Mouse (Mus musculus) stomach, embryonic 14.5 days (tissue): Measurements from ENCODE around the gene Oxct2b. TPM values are rescaled to one million over a fixed set of nuclear protein-coding genes. Genes with fewer than 3 reads are reported as not detected.
A peak's percentile ranks its signal among the peaks of the same experiment; 100 is the strongest.
"Not testable (repeated sequence)": the region's sequence is repeated elsewhere in the genome, so short reads cannot be mapped to it uniquely, and the experiment has no call there.

Source experiments
- ATAC-seq: fragments of 200-750 bp; cut with Nextera tagmentation; 2 replicates; pipeline ENCODE4 v1.8.0; 2017; ENCODE audit warnings: low read depth, moderate TSS enrichment; ENCODE audit not compliant: insufficient number of reproducible peaks, insufficient read depth, low FRiP score
- H3K27ac ChIP-seq: fragments of 300-500 bp; sonication (generic); 2 replicates; pipeline ENCODE4 v1.5.1; 2014; ENCODE audit warnings: mild to moderate bottlenecking, low read length, moderate library complexity, mixed read lengths
- H3K27me3 ChIP-seq: fragments of 300-500 bp; sonication (generic); 2 replicates; pipeline ENCODE4 v1.6.1; 2014; ENCODE audit warnings: low read length, control low read depth, mixed read lengths; ENCODE audit not compliant: control insufficient read depth, insufficient read depth
- H3K36me3 ChIP-seq: fragments of 300-500 bp; sonication (generic); 2 replicates; pipeline ENCODE4 v1.6.1; 2014; ENCODE audit warnings: mild to moderate bottlenecking, control low read depth, low read length, moderate library complexity, mixed read lengths; ENCODE audit not compliant: control insufficient read depth, insufficient read depth
- H3K4me1 ChIP-seq: fragments of 300-500 bp; sonication (generic); 2 replicates; pipeline ENCODE4 v1.6.1; 2014; ENCODE audit warnings: low read length, control low read depth, mixed read lengths; ENCODE audit not compliant: control insufficient read depth, insufficient read depth
- H3K4me2 ChIP-seq: fragments of 300-500 bp; sonication (generic); replicated peaks from 2 replicates; pipeline ENCODE4 v1.6.1; 2014; ENCODE audit warnings: low read depth, low read length, control low read depth
- H3K4me3 ChIP-seq: fragments of 300-500 bp; sonication (generic); 2 replicates; pipeline ENCODE4 v1.5.1; 2014; ENCODE audit warnings: low read depth, low read length, control low read depth
- H3K9ac ChIP-seq: fragments of 300-500 bp; sonication (generic); replicated peaks from 2 replicates; pipeline ENCODE4 v1.6.1; 2014; ENCODE audit warnings: low read depth, mild to moderate bottlenecking, control low read depth, low read length, moderate library complexity, mixed read lengths
- H3K9me3 ChIP-seq: fragments of 300-500 bp; sonication (generic); 2 replicates; pipeline ENCODE4 v1.6.1; 2016; ENCODE audit warnings: low read depth, low read length, control low read depth; ENCODE audit not compliant: control insufficient read depth
- WGBS: fragments of 180-500 bp; shearing (Covaris S2); extraction: QIAGEN DNeasy Blood & Tissue Kit; methylation state at CpG from one replicate; pipeline ENCODE4 v1.1.7; 2014; 5-methylcytosine and 5-hydroxymethylcytosine counted together
- polyA plus RNA-seq: library from polyadenylated mRNA; unstranded; fragments of >200 nt; fragmentation: Nextera tagmentation; extraction: Ambion mirVana; gene quantifications from 2 replicates; pipeline ENCODE4 v1.2.1, GENCODE M21; 2014

Gene Oxct2b
- polyA plus RNA-seq, 1 experiment from 2014 or later: not detected

DNA sequence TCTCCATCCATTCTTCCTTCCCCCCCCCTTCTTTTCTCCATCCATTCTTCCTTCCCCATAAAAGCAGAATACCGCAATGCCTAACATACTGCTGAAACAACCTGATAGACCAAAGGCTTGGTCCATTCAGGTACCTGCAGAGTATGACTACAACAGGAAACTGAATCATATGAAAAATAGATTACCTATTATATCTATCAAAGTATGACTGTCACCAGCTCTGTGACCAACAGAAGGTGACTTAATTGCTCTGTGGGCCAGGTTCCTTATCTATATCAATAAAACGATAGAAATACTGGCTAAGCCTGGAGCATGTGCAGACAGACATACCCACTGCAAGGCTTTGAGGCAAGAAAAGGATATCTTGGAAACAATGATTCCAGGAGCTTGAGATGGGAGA is 39.4 kb downstream of the Oxct2b start:
- no peak overlapping the region for H3K4me3 ChIP-seq
- H3K9me3 ChIP-seq: no peaks in the 10 kb centered on the region
- no peaks in the 10 kb centered on the region for H3K4me1 ChIP-seq
- no peaks in the 10 kb centered on the region for H3K27me3 ChIP-seq
- H3K4me2 ChIP-seq: no peak overlapping the region
- no peaks in the 10 kb centered on the region for H3K36me3 ChIP-seq
- ATAC-seq: no peak
- no peak overlapping the region for H3K27ac ChIP-seq
- 66% methylated on average over 2 of the region's 2 CpGs for WGBS
- no peak overlapping the region for H3K9ac ChIP-seq

DNA sequence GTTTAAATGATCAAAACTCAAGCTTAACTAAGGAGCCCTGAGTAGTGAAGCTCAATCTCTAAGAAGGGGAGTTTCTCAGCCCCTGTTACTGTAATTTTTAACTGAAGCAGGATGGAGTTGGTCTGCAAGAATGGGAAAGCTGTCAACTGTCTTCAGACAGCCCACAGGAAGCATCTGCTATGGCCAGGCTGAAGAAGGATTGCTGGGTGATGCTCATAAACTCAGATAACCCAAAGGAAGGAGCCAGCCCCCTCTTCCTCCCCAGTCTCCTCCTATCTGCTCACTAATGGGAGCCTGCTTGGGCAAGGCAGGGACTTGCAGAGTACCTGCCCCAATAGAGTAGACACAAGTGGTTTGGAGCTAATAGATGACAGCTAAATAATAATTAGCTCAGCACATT is 39.8 kb downstream of the Oxct2b start:
- Histone ChIP-seq H3K36me3 (no peaks in the 10 kb centered on the region), H3K9me3 (no peaks in the 10 kb centered on the region), H3K4me2 (no peak overlapping the region), H3K27ac (no peak overlapping the region), H3K27me3 (no peaks in the 10 kb centered on the region), H3K4me1 (no peaks in the 10 kb centered on the region), H3K4me3 (no peak overlapping the region), H3K9ac (no peak overlapping the region)
- ATAC-seq: no peak

DNA sequence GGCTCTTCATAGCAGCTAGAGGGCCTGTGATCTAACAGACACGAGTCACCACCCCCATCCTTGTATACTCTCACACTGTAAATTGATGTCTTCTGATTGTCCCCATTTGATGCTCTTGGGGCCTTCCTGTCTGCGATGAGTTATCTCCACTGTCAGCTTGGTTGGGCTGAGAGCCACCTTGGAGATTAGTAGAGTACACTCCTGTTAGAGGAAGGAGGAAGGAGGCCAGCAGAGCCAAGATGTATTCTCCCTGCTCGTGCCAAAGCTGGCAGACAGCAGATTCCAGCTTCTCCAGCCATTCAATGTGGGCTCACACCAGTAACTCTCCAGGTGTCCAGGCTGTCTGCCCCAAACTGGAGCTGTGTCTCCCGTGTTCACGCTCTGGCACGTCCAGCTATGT is 44.5 kb downstream of the Oxct2b start:
- Histone ChIP-seq H3K4me3 (no peak overlapping the region), H3K27me3 (0 out of 2 replicates have a peak, but pooled peaks cover 4% of the 10 kb centered on the region), H3K9me3 (no peaks in the 10 kb centered on the region), H3K9ac (no peak overlapping the region), H3K4me1 (no peaks in the 10 kb centered on the region), H3K27ac (no peak overlapping the region), H3K36me3 (no peaks in the 10 kb centered on the region), H3K4me2 (no peak overlapping the region)
- WGBS: 75% methylated on average over 6 of the region's 6 CpGs
- no peak for ATAC-seq

DNA sequence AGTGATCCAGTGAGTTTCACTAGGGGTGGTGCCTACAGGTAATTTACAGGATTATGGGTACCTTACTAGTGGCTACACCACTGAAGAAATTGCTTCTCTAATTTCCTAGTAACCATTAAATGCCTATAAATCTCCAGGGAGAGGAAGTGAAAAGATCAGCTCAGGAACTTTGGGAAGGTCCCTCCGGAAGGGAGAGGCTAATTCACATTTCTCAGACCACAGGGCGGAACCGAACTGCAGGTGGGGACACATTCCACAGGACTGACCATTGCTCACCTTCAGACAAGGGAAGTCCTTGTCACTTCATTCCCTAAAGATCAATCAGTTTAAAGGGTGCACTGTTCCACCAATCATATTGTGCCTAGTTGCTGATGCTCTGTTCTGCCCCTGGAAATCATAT is 45.2 kb downstream of the Oxct2b start:
- not testable (repeated sequence) for H3K27me3 ChIP-seq, H3K9me3 ChIP-seq, H3K36me3 ChIP-seq, H3K4me2 ChIP-seq, H3K4me3 ChIP-seq, H3K9ac ChIP-seq, H3K4me1 ChIP-seq, ATAC-seq, H3K27ac ChIP-seq
- WGBS: 73% methylated on average over 3 of the region's 3 CpGs

DNA sequence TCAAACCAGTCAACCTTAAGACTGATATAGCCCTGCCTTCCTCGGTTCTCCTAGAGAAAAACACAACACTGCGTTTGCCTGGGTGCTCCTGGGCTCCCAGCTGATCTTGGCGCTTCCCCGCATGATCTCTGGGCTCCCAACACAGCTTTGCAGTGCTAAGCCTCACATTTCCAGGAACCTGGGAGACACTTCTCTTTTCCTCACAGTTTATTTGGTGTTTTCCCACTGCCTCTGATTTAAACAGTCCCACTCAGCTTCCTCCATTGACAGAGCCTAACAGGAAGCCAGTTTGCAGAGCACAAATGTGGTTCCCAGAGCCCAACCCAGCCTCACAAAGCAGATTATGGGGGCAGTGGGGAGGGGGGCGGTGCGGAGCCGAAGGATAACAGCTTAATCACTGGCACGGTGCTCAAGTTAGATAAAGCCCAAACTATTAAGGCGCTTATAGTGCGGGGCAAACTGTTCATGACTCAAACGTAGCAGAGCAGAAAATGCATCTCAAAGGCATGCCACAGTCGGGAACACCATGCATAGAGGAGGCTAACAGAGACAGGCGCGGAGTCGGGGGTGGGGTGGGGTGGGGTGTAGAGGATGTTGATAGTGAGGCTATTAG is 46.3 kb downstream of the Oxct2b start:
- Histone ChIP-seq H3K4me1 (no peaks in the 10 kb centered on the region), H3K9ac (no peak overlapping the region), H3K27ac (no peak overlapping the region), H3K36me3 (no peaks in the 10 kb centered on the region), H3K9me3 (no peaks in the 10 kb centered on the region), H3K4me2 (0 out of 2 replicates have a peak overlapping the region, but pooled peaks have one; percentile 17), H3K4me3 (no peak overlapping the region), H3K27me3 (0 out of 2 replicates have a peak, but pooled peaks cover 4% of the 10 kb centered on the region)
- 14% methylated on average over 15 of the region's 15 CpGs for WGBS
- ATAC-seq: no peak

DNA sequence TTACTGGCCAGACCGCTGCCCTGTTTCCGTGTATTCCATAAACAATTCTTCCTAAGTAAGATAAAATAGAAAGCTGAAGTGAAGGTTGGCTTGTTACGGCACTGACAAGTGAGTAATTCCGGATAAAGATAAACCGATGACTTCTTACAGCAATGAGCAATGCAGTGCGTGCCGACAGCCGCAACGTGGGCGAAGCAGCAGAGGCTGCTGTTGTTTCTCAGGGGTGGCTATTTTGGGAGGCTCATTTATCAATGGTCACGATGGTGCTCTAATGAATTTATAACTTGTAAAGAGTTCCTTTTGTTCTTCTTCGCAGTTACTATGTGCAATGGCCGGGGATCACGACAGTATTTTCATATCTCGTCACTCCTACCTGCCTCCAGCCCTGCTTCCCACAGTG is 48.1 kb downstream of the Oxct2b start:
- no peak overlapping the region for H3K27ac ChIP-seq
- 0 out of 2 replicates have a peak, but pooled peaks cover 4% of the 10 kb centered on the region for H3K27me3 ChIP-seq
- ATAC-seq: no peak
- H3K9ac ChIP-seq: no peak overlapping the region
- no peak overlapping the region for H3K4me2 ChIP-seq
- 56% methylated on average over 15 of the region's 15 CpGs for WGBS
- H3K9me3 ChIP-seq: no peaks in the 10 kb centered on the region
- H3K36me3 ChIP-seq: no peaks in the 10 kb centered on the region
- H3K4me3 ChIP-seq: no peak overlapping the region
- H3K4me1 ChIP-seq: no peaks in the 10 kb centered on the region

Other genes starting within 250 kb of the Oxct2b start
- 84.3 and 89.9 TPM in 2 replicates for gene Cap1, start 230.2 kb upstream of the Oxct2b start, polyA plus RNA-seq
- gene Mfsd2a, start 155.1 kb upstream of the Oxct2b start, polyA plus RNA-seq: 1.8 and 2.5 TPM in 2 replicates
- 26.9 and 30.4 TPM in 2 replicates for gene Mycl, start 120.6 kb upstream of the Oxct2b start, polyA plus RNA-seq
- gene Trit1, start 99.7 kb upstream of the Oxct2b start, polyA plus RNA-seq: 19.2 and 24.4 TPM in 2 replicates
- gene Bmp8b, start 11.1 kb upstream of the Oxct2b start, polyA plus RNA-seq: 0.80 and 1.1 TPM in 2 replicates
- 104 and 109 TPM in 2 replicates for gene Ppie, start 23.7 kb downstream of the Oxct2b start, polyA plus RNA-seq
- 5.5 and 6.1 TPM in 2 replicates for gene Hpcal4, start 67.0 kb downstream of the Oxct2b start, polyA plus RNA-seq
- not detected in 2 replicates for gene Nt5c1a, start 85.2 kb downstream of the Oxct2b start, polyA plus RNA-seq
- gene Heyl, start 117.3 kb downstream of the Oxct2b start, polyA plus RNA-seq: 20.6 and 21.2 TPM in 2 replicates
- gene Pabpc4, start 146.1 kb downstream of the Oxct2b start, polyA plus RNA-seq: 56.2 and 57.2 TPM in 2 replicates
- not detected in 2 replicates for gene Oxct2a, start 207.4 kb downstream of the Oxct2b start, polyA plus RNA-seq
- 0.55 TPM in 1 of 2 replicates, not detected in the other for gene Bmp8a, start 227.0 kb downstream of the Oxct2b start, polyA plus RNA-seq